Mouse (Mus musculus) heart, postnatal 36 days (tissue): Measurements from ENCODE around the gene Ehd1. TPM values are rescaled to one million over a fixed set of nuclear protein-coding genes. Genes with fewer than 3 reads are reported as not detected.
"Not testable (repeated sequence)": the region's sequence is repeated elsewhere in the genome, so short reads cannot be mapped to it uniquely, and the experiment has no call there.

ENCODE experiments used
- DNase-seq, 2 experiments: peaks; one replicate each; pipeline ENCODE4 v3.0.0; 2021 to 2022
- intact Hi-C: fragments of 180-260 bp; cut with DNase I; formaldehyde crosslinking; loops from one replicate; pipeline ENCODE4 v1.15.1; 2025
- total RNA-seq, 2 experiments: library from RNA; stranded (reverse); gene quantifications; 2 replicates each; pipeline ENCODE4 v1.2.3; 2021

The Ehd1 gene
- total RNA-seq, 2 experiments from 2014 or later: 105 to 151 TPM

GRCm38 (mm10) chr19:6296551-6297210 is 20.2 kb downstream of the Ehd1 start:
- DNase-seq: peak in 1 of 2 experiments; percentile 6
- intact Hi-C loops: no loop called here

GRCm38 (mm10) chr19:6297641-6298040 is 21.1 kb downstream of the Ehd1 start:
- intact Hi-C loops: no loop called here
- peak in 1 of 2 experiments; percentile 49 for DNase-seq

DNA sequence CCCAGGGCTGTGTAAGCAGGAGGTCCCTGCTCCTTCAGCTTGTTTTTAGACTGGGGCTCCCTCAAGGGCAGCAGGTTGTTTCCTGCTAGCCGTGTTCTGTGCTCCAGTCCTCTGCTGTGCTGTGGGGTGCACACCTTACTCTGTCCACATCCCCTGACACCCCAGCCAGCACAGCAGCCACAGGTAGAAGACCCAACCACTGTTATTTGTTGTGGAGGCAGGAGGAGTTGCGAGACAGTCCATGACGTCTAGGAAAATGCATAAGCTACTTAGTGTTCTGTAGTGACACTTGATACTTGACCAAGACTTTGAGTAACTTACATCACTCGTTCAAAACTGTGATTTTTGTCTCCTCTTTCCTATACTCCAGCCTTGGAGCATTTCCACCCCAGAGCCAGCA is 22.5 kb downstream of the Ehd1 start:
- DNase-seq: peak in 1 of 2 experiments; percentile 8
- intact Hi-C loops: no loop called here

GRCm38 (mm10) chr19:6299450-6300267 is 23.1 kb downstream of the Ehd1 start:
- DNase-seq: peak in 1 of 2 experiments; percentile 59
- intact Hi-C loops: loop anchor here (1.0 kb wide), 1 partner anchor 11 kb away; no protein-coding TSS in a partner anchor

DNA sequence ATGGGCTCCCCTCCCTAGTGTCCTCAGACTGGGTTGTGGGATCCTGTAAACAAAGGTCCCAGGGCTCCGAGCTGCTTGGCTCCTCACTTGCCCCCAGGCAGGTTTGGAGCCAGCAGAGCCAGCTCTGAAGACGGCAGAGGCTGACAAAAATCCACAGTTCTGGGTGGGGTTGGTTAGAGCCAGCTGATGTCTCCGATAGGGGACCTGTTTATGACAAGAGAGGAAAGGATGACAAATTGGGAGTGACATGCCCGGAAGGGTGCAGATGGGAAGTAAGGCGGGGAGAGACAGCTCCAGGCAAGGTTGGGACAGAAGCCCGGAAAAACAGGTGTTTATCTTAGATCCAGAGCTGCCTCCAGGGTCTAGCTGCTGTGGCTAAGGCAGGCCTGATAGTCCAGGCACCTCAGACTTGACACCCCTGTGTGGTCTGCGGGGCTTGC is 23.9 kb downstream of the Ehd1 start:
- intact Hi-C loops: loop anchor here (1.0 kb wide), 1 partner anchor 12 kb away; no protein-coding TSS in a partner anchor
- DNase-seq: peak in 1 of 2 experiments; percentile 67

GRCm38 (mm10) chr19:6302114-6302513 is 25.6 kb downstream of the Ehd1 start:
- DNase-seq: no peak
- intact Hi-C loops: no loop called here

GRCm38 (mm10) chr19:6302522-6302921 is 26.0 kb downstream of the Ehd1 start:
- intact Hi-C loops: no loop called here

DNA sequence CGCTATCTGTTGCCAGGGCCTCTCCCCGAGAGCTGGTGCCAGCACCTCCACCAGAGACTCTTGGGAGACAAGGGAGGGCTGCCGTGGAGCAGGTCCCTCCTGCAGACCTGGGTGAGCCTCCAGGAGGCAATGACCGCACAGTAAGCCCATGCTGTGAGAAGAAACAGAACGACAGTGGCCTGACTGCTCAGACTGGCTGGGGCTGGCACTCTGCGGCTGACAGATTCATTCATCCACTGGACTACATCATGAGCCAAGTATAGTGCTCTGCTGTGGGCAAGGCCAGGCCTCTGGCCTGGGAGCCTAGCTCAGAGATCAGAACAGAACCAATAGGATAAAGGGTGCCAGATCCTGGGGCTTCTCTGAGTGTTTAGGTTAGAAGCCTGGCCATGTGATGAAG is 27.3 kb downstream of the Ehd1 start:
- peak in 1 of 2 experiments; percentile 23 for DNase-seq
- intact Hi-C loops: loop anchor here (1.0 to 2.0 kb wide), 2 partner anchors 36 to 161 kb away; no protein-coding TSS in a partner anchor

More at GRCm38 (mm10) chr19:6302522-6302921, 26.0 kb downstream of the Ehd1 start:
- peak in 1 of 2 experiments; percentile 72 for DNase-seq

DNA sequence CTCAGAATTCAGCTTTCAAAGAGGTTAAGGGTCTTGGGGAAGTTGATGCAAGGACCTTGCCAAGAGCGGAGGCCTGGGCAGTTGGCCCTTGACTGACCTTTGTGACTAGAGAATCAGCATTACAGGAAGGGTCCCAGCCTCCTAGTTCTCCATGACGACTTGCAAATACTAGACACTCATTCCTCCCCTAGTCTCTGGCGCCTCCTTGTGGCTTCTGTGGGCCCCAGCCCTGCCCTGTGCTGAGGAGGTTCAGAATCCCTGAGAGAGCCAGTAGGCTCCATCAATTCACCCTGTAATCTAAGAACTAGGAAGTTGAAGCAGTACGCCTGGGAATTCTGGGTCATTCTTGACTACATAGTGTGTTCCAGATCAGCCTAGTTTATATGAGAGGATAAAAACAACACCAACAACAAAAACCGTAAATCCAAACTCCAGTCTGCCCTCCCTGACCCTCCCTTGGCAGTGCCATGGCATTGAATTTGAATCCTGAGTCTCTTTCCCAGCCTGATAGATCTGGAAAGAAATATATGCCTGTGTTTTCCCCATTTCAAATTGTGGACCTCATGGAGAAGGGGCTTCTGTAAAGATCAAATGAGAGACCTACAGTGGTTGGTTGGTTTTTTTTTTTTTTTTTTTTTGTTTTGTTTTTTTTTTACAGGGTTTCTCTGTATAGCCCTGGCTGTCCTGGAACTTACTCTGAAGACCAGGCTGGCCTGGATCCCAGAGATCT is 28.4 kb downstream of the Ehd1 start:
- peak; percentile 94 for DNase-seq
- intact Hi-C loops: loop anchor here (1.0 to 2.0 kb wide), 3 partner anchors 26 to 162 kb away; no protein-coding TSS in a partner anchor

GRCm38 (mm10) chr19:6305517-6306115 is 29.1 kb downstream of the Ehd1 start:
- intact Hi-C loops: loop anchor here (1.0 to 2.0 kb wide), 2 partner anchors 26 to 163 kb away; no protein-coding TSS in a partner anchor
- no peak for DNase-seq

DNA sequence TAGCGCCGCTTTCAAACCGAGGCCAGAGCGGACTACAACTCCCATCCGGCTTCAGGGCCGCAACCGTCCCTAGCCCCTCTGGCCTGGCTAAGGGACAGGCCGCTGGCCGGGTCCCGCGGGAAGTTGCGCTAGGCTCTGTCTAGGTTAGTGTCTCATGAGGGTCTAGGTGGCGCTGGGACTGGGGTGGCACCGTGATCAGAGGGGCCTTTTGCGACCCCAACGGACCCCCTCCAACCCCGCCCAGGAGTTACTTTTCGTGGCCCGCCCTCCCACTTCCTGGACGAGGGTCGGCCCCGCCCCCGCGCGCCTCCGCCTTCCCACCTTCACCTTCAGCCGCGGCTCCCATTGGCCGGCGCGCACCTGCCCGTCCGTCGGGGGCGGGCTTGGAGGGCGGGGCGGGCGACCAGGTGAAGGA is 29.6 kb downstream of the Ehd1 start, which contains the start of gene Cdc42bpg:
Gene Cdc42bpg (plus strand): TSS at position 320 of the 415 bp plus-strand sequence.
- intact Hi-C loops: no loop called here

DNA sequence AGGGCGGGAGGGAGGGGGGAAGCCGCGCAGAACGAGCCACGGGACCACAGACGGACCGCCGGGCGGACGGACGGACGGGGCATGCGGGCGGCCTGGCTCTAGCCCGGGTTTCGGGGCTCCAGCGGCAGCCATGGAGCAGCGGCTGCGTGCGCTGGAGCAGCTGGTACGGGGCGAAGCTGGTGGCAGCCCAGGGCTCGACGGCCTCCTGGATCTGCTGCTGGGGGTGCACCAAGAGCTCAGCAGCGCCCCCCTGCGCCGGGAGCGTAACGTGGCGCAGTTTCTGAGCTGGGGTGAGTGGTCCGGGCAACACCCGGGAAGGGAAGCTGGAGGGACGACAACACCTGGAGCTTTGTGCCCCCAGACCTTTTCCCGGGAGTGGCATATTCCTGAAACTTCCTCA is 30.1 kb downstream of the Ehd1 start:
- intact Hi-C loops: no loop called here
- peak; percentile 80 to 84 for DNase-seq

More for the DNA sequence above, 29.6 kb downstream of the Ehd1 start, which contains the start of gene Cdc42bpg:
- DNase-seq: peak; percentile 86 to 92

GRCm38 (mm10) chr19:6307733-6308531 is 31.4 kb downstream of the Ehd1 start:
- intact Hi-C loops: no loop called here
- DNase-seq: peak in 1 of 2 experiments; percentile 5

DNA sequence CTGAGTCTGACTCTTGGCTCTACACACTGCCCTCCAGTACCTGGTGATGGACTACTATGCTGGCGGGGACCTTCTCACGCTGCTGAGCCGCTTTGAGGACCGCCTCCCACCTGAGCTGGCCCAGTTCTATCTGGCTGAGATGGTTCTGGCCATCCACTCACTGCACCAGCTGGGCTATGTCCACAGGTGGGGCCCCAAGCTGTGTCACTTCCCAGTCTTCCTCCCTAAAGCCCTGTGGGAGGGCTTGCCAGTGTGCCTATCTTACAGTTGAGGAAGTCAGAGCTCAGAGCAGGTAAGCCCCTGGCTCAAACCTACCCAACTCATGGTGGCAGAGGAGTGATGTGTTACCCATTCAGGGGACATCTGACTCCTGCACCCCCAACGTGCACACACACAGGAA is 33.7 kb downstream of the Ehd1 start:
- no peak for DNase-seq
- intact Hi-C loops: no loop called here

DNA sequence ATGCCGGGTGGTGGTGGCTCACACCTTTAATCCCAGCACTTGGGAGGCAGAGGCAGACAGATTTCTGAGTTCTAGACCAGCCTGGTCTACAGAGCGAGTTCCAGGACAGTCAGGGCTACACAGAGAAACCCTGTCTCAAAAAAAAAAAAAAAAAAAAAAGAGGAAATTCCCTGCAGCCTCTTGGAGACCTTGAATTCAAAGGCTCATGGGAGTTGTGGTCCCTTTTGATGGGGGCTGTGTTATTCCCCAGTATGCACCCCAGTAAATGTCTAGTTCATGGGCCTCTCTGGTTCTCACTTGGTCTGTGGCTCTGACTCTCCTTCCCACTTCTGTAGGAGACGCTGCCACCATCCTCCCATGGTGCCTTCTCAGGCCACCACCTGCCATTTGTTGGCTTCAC is 35.3 kb downstream of the Ehd1 start:
- intact Hi-C loops, DNase-seq: not testable (repeated sequence)

DNA sequence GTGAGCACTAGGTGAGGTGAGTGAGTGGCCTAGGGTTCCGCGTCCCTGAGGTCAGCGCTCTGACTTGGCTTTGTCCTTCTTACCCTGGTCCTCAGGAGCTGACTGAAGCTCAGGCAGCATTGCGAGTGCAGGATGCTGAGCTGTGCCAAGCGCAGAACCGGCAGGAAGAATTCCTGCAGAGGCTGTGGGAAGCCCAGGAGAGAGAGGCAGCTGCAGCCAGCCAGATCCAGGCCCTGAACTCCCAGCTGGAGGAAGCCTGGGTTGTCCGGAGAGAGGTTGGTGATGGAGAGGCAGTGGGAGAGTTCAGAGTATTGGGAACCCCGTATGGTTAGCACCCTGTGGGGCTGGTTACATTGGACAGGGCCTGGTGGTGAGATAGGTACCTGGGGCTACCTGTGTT is 37.3 kb downstream of the Ehd1 start:
- DNase-seq: no peak

DNA sequence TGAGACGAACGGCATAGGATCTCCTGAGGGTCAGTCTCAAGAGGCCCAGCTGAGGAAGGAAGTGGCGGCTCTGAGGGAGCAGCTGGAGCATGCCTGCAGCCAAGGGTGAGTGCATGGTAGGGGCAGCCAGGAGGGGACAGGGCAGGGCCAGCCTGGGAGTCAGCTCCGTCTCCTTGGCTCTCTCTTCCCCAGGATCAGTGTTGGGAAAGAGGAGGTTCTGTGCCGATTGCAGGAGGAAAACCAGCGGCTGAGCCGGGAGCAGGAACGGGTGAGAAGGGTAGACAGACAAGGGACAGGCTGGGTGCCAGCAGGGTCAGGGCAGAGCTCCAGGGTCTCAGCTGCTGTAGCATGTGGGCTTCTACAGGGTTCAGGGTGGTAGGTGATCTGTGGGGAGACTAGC is 38.0 kb downstream of the Ehd1 start:
- intact Hi-C loops: no loop called here
- no peak for DNase-seq

More for the DNA sequence above, 37.3 kb downstream of the Ehd1 start:
- intact Hi-C loops: no loop called here

DNA sequence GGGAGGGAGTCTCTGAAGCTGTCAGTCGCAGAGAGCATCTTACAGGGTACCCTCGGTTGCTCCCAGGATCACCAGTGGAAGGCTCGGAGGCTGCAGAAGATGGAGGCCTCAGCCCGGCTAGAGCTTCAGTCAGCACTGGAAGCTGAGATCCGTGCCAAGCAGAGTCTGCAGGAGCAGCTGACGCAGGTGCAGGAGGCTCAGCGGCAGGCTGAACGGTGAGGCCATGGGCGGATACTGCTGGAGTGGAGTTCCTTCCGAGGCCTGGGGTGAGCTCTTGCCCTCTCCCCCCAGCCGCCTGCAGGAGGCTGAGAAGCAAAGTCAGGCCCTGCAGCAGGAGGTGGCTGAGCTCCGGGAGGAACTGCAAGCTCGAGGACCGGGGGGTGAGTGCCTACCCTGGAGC is 39.0 kb downstream of the Ehd1 start:
- no peak for DNase-seq
- intact Hi-C loops: no loop called here

DNA sequence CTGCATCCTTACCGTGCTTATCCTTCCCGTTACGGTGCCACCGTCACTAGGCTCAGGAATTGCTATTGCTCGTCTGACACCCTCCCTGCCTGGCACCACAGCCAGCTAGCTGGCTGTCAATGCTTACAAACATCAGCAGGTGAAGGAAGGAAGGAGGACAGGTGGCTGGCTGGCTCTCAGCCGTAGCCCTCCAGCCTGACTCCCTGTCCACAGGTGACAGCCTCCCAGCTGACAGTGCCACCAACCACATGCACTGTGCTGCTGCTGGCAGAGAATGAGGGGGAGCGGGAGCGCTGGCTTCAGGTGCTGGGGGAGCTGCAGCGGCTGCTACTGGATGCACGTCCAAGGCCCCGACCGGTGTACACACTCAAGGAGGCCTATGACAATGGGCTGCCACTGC is 41.6 kb downstream of the Ehd1 start:
- no peak for DNase-seq
- intact Hi-C loops: no loop called here
